Mouse (Mus musculus): ENCODE measurements around the gene Vamp1. TPM values are rescaled to one million over a fixed set of nuclear protein-coding genes. Genes with fewer than 3 reads are reported as not detected.

The Vamp1 gene
- polyA plus RNA-seq, 1 experiment from 2014 or later, result 8.8 TPM

Small RNA genes within 50 kb of the gene (microRNA-seq; reads per million reads assigned to microRNA genes)
- gene Mir3098 (1.2 reads per million), gene Mir8113 (not detected)

Other genes starting within 250 kb of the Vamp1 start
- gene Pianp, start 218.9 kb upstream of the Vamp1 start, polyA plus RNA-seq (2015; fragmentation: Nextera tagmentation; extraction: Ambion mirVana), result 25.6 and 27.4 TPM in 2 replicates
- 18.8 and 23.1 TPM in 2 replicates for gene Zfp384, start 206.4 kb upstream of the Vamp1 start, polyA plus RNA-seq (2015; fragmentation: Nextera tagmentation; extraction: Ambion mirVana)
- 195 and 201 TPM in 2 replicates for gene Ing4, start 175.8 kb upstream of the Vamp1 start, polyA plus RNA-seq (2015; fragmentation: Nextera tagmentation; extraction: Ambion mirVana)
- 15.8 and 19.7 TPM in 2 replicates for gene Acrbp, start 165.9 kb upstream of the Vamp1 start, polyA plus RNA-seq (2015; fragmentation: Nextera tagmentation; extraction: Ambion mirVana)
- gene Lpar5, start 147.6 kb upstream of the Vamp1 start, polyA plus RNA-seq (2015; fragmentation: Nextera tagmentation; extraction: Ambion mirVana), result 0.34 and 0.37 TPM in 2 replicates
- gene Chd4, start 119.6 kb upstream of the Vamp1 start, polyA plus RNA-seq (2015; fragmentation: Nextera tagmentation; extraction: Ambion mirVana), result 133 and 138 TPM in 2 replicates
- 43.2 and 45.9 TPM in 2 replicates for gene Nop2, start 83.6 kb upstream of the Vamp1 start, polyA plus RNA-seq (2015; fragmentation: Nextera tagmentation; extraction: Ambion mirVana)
- gene Iffo1, start 70.3 kb upstream of the Vamp1 start, polyA plus RNA-seq (2015; fragmentation: Nextera tagmentation; extraction: Ambion mirVana), result 14.9 and 19.3 TPM in 2 replicates
- gene Gapdh, start 49.1 kb upstream of the Vamp1 start, polyA plus RNA-seq (2015; fragmentation: Nextera tagmentation; extraction: Ambion mirVana), result 1,484 and 1,546 TPM in 2 replicates
- 101 and 103 TPM in 2 replicates for gene Ncapd2, start 23.9 kb upstream of the Vamp1 start, polyA plus RNA-seq (2015; fragmentation: Nextera tagmentation; extraction: Ambion mirVana)
- gene Mrpl51, start 23.8 kb upstream of the Vamp1 start, polyA plus RNA-seq (2015; fragmentation: Nextera tagmentation; extraction: Ambion mirVana), result 163 and 165 TPM in 2 replicates
- gene Tapbpl, start 16.3 kb downstream of the Vamp1 start, polyA plus RNA-seq (2015; fragmentation: Nextera tagmentation; extraction: Ambion mirVana), result 3.2 and 3.7 TPM in 2 replicates
- gene Cd27, start 21.5 kb downstream of the Vamp1 start, polyA plus RNA-seq (2015; fragmentation: Nextera tagmentation; extraction: Ambion mirVana), result 2.2 and 2.5 TPM in 2 replicates
- gene Tuba3a, start 70.5 kb downstream of the Vamp1 start, polyA plus RNA-seq (2015; fragmentation: Nextera tagmentation; extraction: Ambion mirVana), result 0.11 TPM in 1 of 2 replicates, not detected in the other
- 11.3 and 13.3 TPM in 2 replicates for gene Ltbr, start 98.3 kb downstream of the Vamp1 start, polyA plus RNA-seq (2015; fragmentation: Nextera tagmentation; extraction: Ambion mirVana)
- gene Scnn1a, start 105.1 kb downstream of the Vamp1 start, polyA plus RNA-seq (2015; fragmentation: Nextera tagmentation; extraction: Ambion mirVana), result 0.39 and 0.46 TPM in 2 replicates
- 10.2 and 12.1 TPM in 2 replicates for gene Tnfrsf1a, start 133.8 kb downstream of the Vamp1 start, polyA plus RNA-seq (2015; fragmentation: Nextera tagmentation; extraction: Ambion mirVana)
- 0.08 and 0.23 TPM in 2 replicates for gene Plekhg6, start 165.2 kb downstream of the Vamp1 start, polyA plus RNA-seq (2015; fragmentation: Nextera tagmentation; extraction: Ambion mirVana)

Data from midbrain, embryonic 13.5 days (tissue).